Mouse (Mus musculus): ENCODE measurements at regions not wholly inside any gene's neighbourhood (a gene's known extent, or its start where the extent isn't known, plus 50 kb on each side); places are given as distances from the start of the nearest gene placed in this dataset.

GRCm38 (mm10) chrX:77433811-77434192, 77.0 kb upstream of the Tbl1x start:
- no peak for DNase-seq (ENCODE audit: low spot score)

- no peak for DNase-seq (ENCODE audit: low spot score)
Measured at GRCm38 (mm10) chrX:77443852-77444492, 66.8 kb upstream of the Tbl1x start.

GRCm38 (mm10) chrX:77446755-77447154, 64.1 kb upstream of the Tbl1x start:
- no peak for DNase-seq (ENCODE audit: low spot score)

GRCm38 (mm10) chrX:77451977-77452675, 58.7 kb upstream of the Tbl1x start:
- no peak for DNase-seq (ENCODE audit: low spot score)
